Mouse (Mus musculus): ENCODE measurements around the gene Gucy2e.

DNA sequence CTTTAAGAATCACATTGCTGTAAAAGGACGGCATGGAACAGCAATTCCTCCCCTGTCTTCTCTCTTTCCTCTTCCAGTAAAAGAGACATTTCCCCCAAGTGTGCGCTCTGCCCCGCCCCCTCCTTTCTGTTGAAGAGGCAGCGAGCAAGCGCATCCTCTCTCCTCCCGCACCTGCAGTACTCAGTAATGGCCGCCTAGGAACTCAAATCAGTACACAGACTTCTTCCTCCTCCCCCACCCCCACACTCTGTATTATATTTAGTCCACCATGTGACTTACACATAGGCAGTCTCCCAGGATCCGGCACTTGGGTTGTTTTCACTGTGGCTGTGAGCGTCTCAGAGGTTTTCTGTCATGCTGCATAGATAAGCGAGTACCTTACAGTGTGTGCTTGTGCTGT, 29.4 kb upstream of the Gucy2e start:
- TF ChIP-seq CTCF (IDR thresholded peaks at IDR 0.05; ENCODE audit: low read depth, low read length) (no peak), POLR2A (IDR thresholded peaks at IDR 0.05; ENCODE audit: extremely low read depth, insufficient read depth, low read length) (no peak)

All from liver, adult 2 months (tissue).